Mouse (Mus musculus) CH12.LX (cell line): ENCODE data around the gene Krt18.
A peak's percentile ranks its signal among the peaks of the same experiment; 100 is the strongest.

ENCODE experiments used
- CTCF ChIP-seq, 2 experiments: IDR thresholded peaks in 1 of 2; conservative IDR thresholded peaks in 1 of 2; 2 replicates each; pipeline ENCODE4 v1.5.1; 2011 to 2012; ENCODE audit warnings: low read depth in 2 of 2, low read length in 2 of 2, improper control_type of control experiment in 1 of 2, inconsistent platforms in 1 of 2, mild to moderate bottlenecking in 1 of 2, moderate library complexity in 1 of 2
- KAT2A ChIP-seq: IDR thresholded peaks from 2 replicates; pipeline ENCODE4 v1.6.1; 2012; ENCODE audit warnings: low read length, improper control_type of control experiment, inconsistent platforms; ENCODE audit not compliant: insufficient replicate concordance
- MAZ ChIP-seq: IDR thresholded peaks from 2 replicates; pipeline ENCODE4 v1.6.1; 2012; ENCODE audit warnings: low read depth, mild to moderate bottlenecking, inconsistent platforms, low read length, improper control_type of control experiment, moderate library complexity
- MEF2A ChIP-seq: IDR thresholded peaks from 2 replicates; pipeline ENCODE4 v1.6.1; 2014; ENCODE audit warnings: low read depth, mild to moderate bottlenecking, inconsistent platforms, low read length, improper control_type of control experiment, borderline replicate concordance
- POLR2A ChIP-seq: IDR thresholded peaks from 2 replicates; pipeline ENCODE4 v1.6.1; 2011; ENCODE audit warnings: low read depth, mild to moderate bottlenecking, improper control_type of control experiment, low read length
- TCF12 ChIP-seq: IDR thresholded peaks from 2 replicates; pipeline ENCODE4 v1.6.1; 2014; ENCODE audit warnings: low read depth, mild to moderate bottlenecking, inconsistent platforms, low read length, improper control_type of control experiment
- ZC3H11A ChIP-seq: IDR thresholded peaks from 2 replicates; pipeline ENCODE4 v1.6.1; 2012; ENCODE audit warnings: low read depth, mild to moderate bottlenecking, inconsistent platforms, low read length, improper control_type of control experiment
- ZNF384 ChIP-seq: IDR thresholded peaks from 2 replicates; pipeline ENCODE4 v1.6.1; 2012; ENCODE audit warnings: low read depth, low read length, improper control_type of control experiment, inconsistent platforms

- TF ChIP-seq KAT2A (no peak), ZNF384 (no peak), TCF12 (no peak; the same call in 1 of the 2 replicates), POLR2A (0 out of 2 replicates have a peak, but pooled peaks have one; percentile 19), CTCF (conservative IDR thresholded peaks at IDR 0.05 in 1 of 2, IDR thresholded peaks at IDR 0.05 in 1 of 2; ENCODE audit: low read depth in 2 of 2, low read length in 2 of 2) (peak; percentile 91 to 100), ZC3H11A (peak; percentile 98), MAZ (no peak), MEF2A (peak; percentile 73)
Measured at GRCm38 (mm10) chr15:102065661-102066325, 37.8 kb downstream of the Krt18 start.
